11 mouse cellular contexts compared by ENCODE assay signal in the genomic region with DNA sequence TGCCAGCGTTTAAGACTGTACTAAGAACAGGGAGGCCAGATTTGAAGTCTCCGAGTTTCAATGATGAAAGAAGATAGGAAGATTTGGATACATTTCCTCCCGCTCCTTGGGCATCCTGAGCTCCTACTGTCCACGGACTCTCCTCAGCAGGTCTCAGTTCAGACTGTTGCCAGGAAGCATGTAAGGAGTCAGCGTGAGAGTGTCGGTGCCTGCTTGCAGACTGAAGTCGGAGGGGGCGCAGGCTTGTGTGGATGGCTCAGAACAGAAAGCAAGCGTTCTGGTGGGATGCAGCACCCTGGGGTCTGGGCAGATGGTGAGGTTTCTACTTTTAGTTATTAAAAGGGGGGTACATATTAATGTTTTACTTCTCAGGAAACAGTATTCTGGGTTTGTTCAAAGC. TPM values are rescaled to one million over a fixed set of nuclear protein-coding genes. Genes with fewer than 3 reads are reported as not detected.
DNase-seq lines count a peak whose midpoint lies in the region; ATAC-seq lines count a peak whose summit lies in the region.
"Had no signal": no experiment of that assay in that cellular context is flagged by ENCODE, and none has a peak within 500 bp of the region (broad histone marks: within the 10 kb centered on the region; RNA-seq: fewer than 3 reads in every experiment).

No protein-coding gene starts in this region.

- no peaks in the 10 kb centered on the region for H3K9me3 ChIP-seq in heart, embryonic 12.5 days (replicated peaks)
- H3K9me3 ChIP-seq in midbrain, embryonic 14.5 days (ENCODE audit: control insufficient read depth, low read length) = no peaks in the 10 kb centered on the region
- H3K9me3 ChIP-seq in midbrain, embryonic 13.5 days = no peaks in the 10 kb centered on the region
- H3K9me3 ChIP-seq in intestine, embryonic 16.5 days (ENCODE audit: control insufficient read depth, low read length) = no peaks in the 10 kb centered on the region
- H3K9me3 ChIP-seq in stomach, embryonic 14.5 days (ENCODE audit: control insufficient read depth, low read depth, low read length) = no peaks in the 10 kb centered on the region

- WGBS in heart, embryonic 12.5 days = 29% methylated on average over 9 of the region's 9 CpGs
- 44% methylated on average over 9 of the region's 9 CpGs for WGBS in midbrain, embryonic 14.5 days
- 56% methylated on average over 9 of the region's 9 CpGs for WGBS in midbrain, embryonic 13.5 days
- WGBS in intestine, embryonic 16.5 days = 40% methylated on average over 9 of the region's 9 CpGs
- WGBS in stomach, embryonic 14.5 days = 49% methylated on average over 9 of the region's 9 CpGs

- DNase-seq in heart, adult 9 months (ENCODE audit: low spot score in 2 of 2) = no peak
- peak; percentile 33 for DNase-seq in midbrain, embryonic 14.5 days
- DNase-seq in adrenal gland, adult 2 months = no peak
- DNase-seq in spleen, postnatal 36 days (ENCODE audit: low spot score in 2 of 2) = no peak
- DNase-seq: cerebellum, adult 11-12 months had no signal

- H3K9ac ChIP-seq in heart, embryonic 12.5 days = peak overlapping the region; percentile 21; the same call in 1 of the 2 replicates
- H3K9ac ChIP-seq in midbrain, embryonic 14.5 days (replicated peaks; ENCODE audit: low read length) = no peak overlapping the region
- H3K9ac ChIP-seq in midbrain, embryonic 13.5 days (replicated peaks) = no peak overlapping the region
- H3K9ac ChIP-seq in intestine, embryonic 16.5 days (ENCODE audit: low read depth, low read length) = no peak overlapping the region
- H3K9ac ChIP-seq in stomach, embryonic 14.5 days (replicated peaks; ENCODE audit: low read depth, low read length) = no peak overlapping the region

- H3K36me3 ChIP-seq in heart, embryonic 12.5 days = no peaks in the 10 kb centered on the region
- no peaks in the 10 kb centered on the region for H3K36me3 ChIP-seq in midbrain, embryonic 14.5 days (ENCODE audit: control insufficient read depth, insufficient read depth, low read length)
- no peaks in the 10 kb centered on the region for H3K36me3 ChIP-seq in midbrain, embryonic 13.5 days
- no peaks in the 10 kb centered on the region for H3K36me3 ChIP-seq in intestine, embryonic 16.5 days (ENCODE audit: control insufficient read depth, insufficient read depth, low read length)
- no peaks in the 10 kb centered on the region for H3K36me3 ChIP-seq in stomach, embryonic 14.5 days (ENCODE audit: control insufficient read depth, insufficient read depth, low read length)

- peak overlapping the region; percentile 38 for H3K4me3 ChIP-seq in heart, embryonic 12.5 days
- H3K4me3 ChIP-seq in midbrain, embryonic 14.5 days (replicated peaks; ENCODE audit: low read depth, low read length) = no peak overlapping the region
- no peak overlapping the region for H3K4me3 ChIP-seq in midbrain, embryonic 13.5 days (replicated peaks)
- H3K4me3 ChIP-seq in intestine, embryonic 16.5 days (ENCODE audit: low read length) = peak overlapping the region; percentile 25; the same call in 1 of the 2 replicates
- H3K4me3 ChIP-seq in stomach, embryonic 14.5 days (ENCODE audit: low read depth, low read length) = no peak overlapping the region

- peaks cover 19% of the 10 kb centered on the region; the same call in 1 of the 2 replicates for H3K27me3 ChIP-seq in heart, embryonic 12.5 days (replicated peaks)
- H3K27me3 ChIP-seq in midbrain, embryonic 14.5 days (ENCODE audit: control insufficient read depth, insufficient read depth, low read length) = no peaks in the 10 kb centered on the region
- no peaks in the 10 kb centered on the region for H3K27me3 ChIP-seq in midbrain, embryonic 13.5 days
- no peaks in the 10 kb centered on the region for H3K27me3 ChIP-seq in intestine, embryonic 16.5 days (replicated peaks; ENCODE audit: control insufficient read depth, insufficient read depth, low read length)
- no peaks in the 10 kb centered on the region for H3K27me3 ChIP-seq in stomach, embryonic 14.5 days (ENCODE audit: control insufficient read depth, insufficient read depth, low read length)

- no peak for ATAC-seq in heart, embryonic 12.5 days (ENCODE audit: insufficient number of reproducible peaks, low FRiP score)
- no peak for ATAC-seq in midbrain, embryonic 14.5 days (ENCODE audit: low FRiP score, low TSS enrichment)
- no peak for ATAC-seq in midbrain, embryonic 13.5 days
- no peak for ATAC-seq in intestine, embryonic 16.5 days
- ATAC-seq in stomach, embryonic 14.5 days (ENCODE audit: insufficient number of reproducible peaks, insufficient read depth, low FRiP score, low read depth) = no peak

- no peaks in the 10 kb centered on the region for H3K4me1 ChIP-seq in heart, embryonic 12.5 days (replicated peaks)
- H3K4me1 ChIP-seq in midbrain, embryonic 14.5 days (ENCODE audit: control insufficient read depth, insufficient read depth, low read length) = 0 out of 2 replicates have a peak, but pooled peaks cover 2% of the 10 kb centered on the region
- H3K4me1 ChIP-seq in midbrain, embryonic 13.5 days (replicated peaks) = 0 out of 2 replicates have a peak, but pooled peaks cover 4% of the 10 kb centered on the region
- no peaks in the 10 kb centered on the region for H3K4me1 ChIP-seq in intestine, embryonic 16.5 days (ENCODE audit: control insufficient read depth, insufficient read depth, low read length)
- no peaks in the 10 kb centered on the region for H3K4me1 ChIP-seq in stomach, embryonic 14.5 days (ENCODE audit: control insufficient read depth, insufficient read depth, low read length)

- H3K4me2 ChIP-seq in heart, embryonic 12.5 days = peak overlapping the region; percentile 62
- no peak overlapping the region for H3K4me2 ChIP-seq in midbrain, embryonic 14.5 days (ENCODE audit: low read length)
- no peak overlapping the region for H3K4me2 ChIP-seq in midbrain, embryonic 13.5 days (replicated peaks)
- H3K4me2 ChIP-seq in intestine, embryonic 16.5 days (ENCODE audit: low read depth, low read length) = 0 out of 2 replicates have a peak overlapping the region, but pooled peaks have one; percentile 16
- H3K4me2 ChIP-seq in stomach, embryonic 14.5 days (replicated peaks; ENCODE audit: low read depth, low read length) = peak overlapping the region; percentile 24; the same call in 1 of the 2 replicates

- no peak overlapping the region for H3K27ac ChIP-seq in heart, embryonic 12.5 days (ENCODE audit: poor library complexity, severe bottlenecking)
- no peak overlapping the region for H3K27ac ChIP-seq in midbrain, embryonic 14.5 days (replicated peaks; ENCODE audit: low read depth, low read length)
- H3K27ac ChIP-seq in midbrain, embryonic 13.5 days = no peak overlapping the region
- H3K27ac ChIP-seq in intestine, embryonic 16.5 days (ENCODE audit: low read length) = no peak overlapping the region
- H3K27ac ChIP-seq in stomach, embryonic 14.5 days (ENCODE audit: low read length) = no peak overlapping the region

RNA-seq across cellular contexts. Expression of a gene that starts 24.6 kb away (rescaled TPM):
- polyA plus RNA-seq in heart, embryonic 12.5 days (2016; fragmentation: Nextera tagmentation; extraction: Ambion mirVana) = 0.08 and 0.11 TPM in 2 replicates
- 1.6 and 1.9 TPM in 2 replicates for polyA plus RNA-seq in midbrain, embryonic 14.5 days (2014; fragmentation: Nextera tagmentation; extraction: Ambion mirVana)
- polyA plus RNA-seq in midbrain, embryonic 13.5 days (2015; fragmentation: Nextera tagmentation; extraction: Ambion mirVana) = 0.68 and 2.6 TPM in 2 replicates
- polyA plus RNA-seq in intestine, embryonic 16.5 days (2015; fragmentation: Nextera tagmentation; extraction: Ambion mirVana) = 0.09 and 0.10 TPM in 2 replicates
- polyA plus RNA-seq in stomach, embryonic 14.5 days (2014; fragmentation: Nextera tagmentation; extraction: Ambion mirVana) = 0.22 TPM in 1 of 2 replicates, not detected in the other
- total RNA-seq in adrenal gland, adult 2 months (2021) = under 1 TPM; 0.17 to 0.37 TPM
- polyA plus RNA-seq in adrenal gland, adult 2 months (2012; rRNA removed) = 0.29 and 0.31 TPM in 2 replicates
- total RNA-seq: heart, postnatal 14 days had no signal
- polyA plus RNA-seq: neural tube, embryonic 11.5 days had no signal

RNA-seq across cellular contexts. Expression of a gene that starts 52.6 kb away (rescaled TPM):
- 74.8 and 75.5 TPM in 2 replicates for polyA plus RNA-seq in heart, embryonic 12.5 days (2016; fragmentation: Nextera tagmentation; extraction: Ambion mirVana)
- 47.8 and 53.3 TPM in 2 replicates for polyA plus RNA-seq in midbrain, embryonic 14.5 days (2014; fragmentation: Nextera tagmentation; extraction: Ambion mirVana)
- polyA plus RNA-seq in midbrain, embryonic 13.5 days (2015; fragmentation: Nextera tagmentation; extraction: Ambion mirVana) = 52.6 and 56.5 TPM in 2 replicates
- 52.2 and 54.0 TPM in 2 replicates for polyA plus RNA-seq in intestine, embryonic 16.5 days (2015; fragmentation: Nextera tagmentation; extraction: Ambion mirVana)
- polyA plus RNA-seq in stomach, embryonic 14.5 days (2014; fragmentation: Nextera tagmentation; extraction: Ambion mirVana) = 70.8 and 73.4 TPM in 2 replicates
- 100 to 1,000 TPM; 109 to 121 TPM for total RNA-seq in adrenal gland, adult 2 months (2021)
- 5.9 and 11.5 TPM in 2 replicates for polyA plus RNA-seq in adrenal gland, adult 2 months (2012; rRNA removed)

Comparison
In these comparisons a context has a peak if more than half of its experiments do, and no peak if none do; other contexts are left out.
1. H3K4me2 ChIP-seq: peak in heart, embryonic 12.5 days (single experiment), intestine, embryonic 16.5 days (single experiment) and stomach, embryonic 14.5 days (single experiment); none in midbrain, embryonic 14.5 days (single experiment) and midbrain, embryonic 13.5 days (single experiment).
2. H3K4me3 ChIP-seq: peak in heart, embryonic 12.5 days (single experiment) and intestine, embryonic 16.5 days (single experiment); none in midbrain, embryonic 14.5 days (single experiment), midbrain, embryonic 13.5 days (single experiment) and stomach, embryonic 14.5 days (single experiment).